Mouse (Mus musculus): ENCODE measurements at regions not wholly inside any gene's neighbourhood (a gene's known extent, or its start where the extent isn't known, plus 50 kb on each side); places are given as distances from the start of the nearest gene placed in this dataset.
A peak's percentile ranks its signal among the peaks of the same experiment; 100 is the strongest.

- Histone ChIP-seq H3K4me3 (ENCODE audit: control insufficient read depth, insufficient read depth, low read length) (no peak overlapping the region), H3K27ac (ENCODE audit: control insufficient read depth, insufficient read depth, low read length) (no peak overlapping the region), H3K4me1 (replicated peaks; ENCODE audit: control insufficient read depth, insufficient read depth, low read length) (no peaks in the 10 kb centered on the region), H3K36me3 (ENCODE audit: control insufficient read depth, insufficient read depth, low read length) (no peaks in the 10 kb centered on the region), H3K27me3 (ENCODE audit: control insufficient read depth, insufficient read depth, low read length) (no peaks in the 10 kb centered on the region)
- TF ChIP-seq POLR2A (IDR thresholded peaks at IDR 0.05; ENCODE audit: control insufficient read depth, extremely low read depth, insufficient read depth, low read length, poor library complexity), result no peak
- no peak for TF ChIP-seq CTCF (IDR thresholded peaks at IDR 0.05; ENCODE audit: borderline replicate concordance, control insufficient read depth, extremely low read depth, insufficient read depth, low read length, poor library complexity)
- 87% methylated on average over 2 of the region's 2 CpGs for WGBS
- DNase-seq, result no peak
Measured at GRCm38 (mm10) chr10:68606848-68607247, 65.2 kb upstream of the Cabcoco1 start.

- WGBS, result 93% methylated on average over 9 of the region's 9 CpGs
- TF ChIP-seq POLR2A (IDR thresholded peaks at IDR 0.05; ENCODE audit: control insufficient read depth, extremely low read depth, insufficient read depth, low read length, poor library complexity), result no peak
- H3K4me3 ChIP-seq (ENCODE audit: control insufficient read depth, insufficient read depth, low read length), result no peak overlapping the region
Measured at GRCm38 (mm10) chr10:68611906-68612305, 70.2 kb upstream of the Cabcoco1 start.

GRCm38 (mm10) chr10:68612727-68613126 is 71.0 kb upstream of the Cabcoco1 start:
- no peaks in the 10 kb centered on the region for H3K27me3 ChIP-seq (ENCODE audit: control insufficient read depth, insufficient read depth, low read length)
- H3K4me3 ChIP-seq (ENCODE audit: control insufficient read depth, insufficient read depth, low read length), result no peak overlapping the region
- no peak for DNase-seq
- 95% methylated on average over 3 of the region's 3 CpGs for WGBS
- no peak for TF ChIP-seq CTCF (IDR thresholded peaks at IDR 0.05; ENCODE audit: borderline replicate concordance, control insufficient read depth, extremely low read depth, insufficient read depth, low read length, poor library complexity)
- TF ChIP-seq POLR2A (IDR thresholded peaks at IDR 0.05; ENCODE audit: control insufficient read depth, extremely low read depth, insufficient read depth, low read length, poor library complexity), result no peak
- no peak overlapping the region for H3K27ac ChIP-seq (ENCODE audit: control insufficient read depth, insufficient read depth, low read length)
- H3K4me1 ChIP-seq (replicated peaks; ENCODE audit: control insufficient read depth, insufficient read depth, low read length), result no peaks in the 10 kb centered on the region
- no peaks in the 10 kb centered on the region for H3K36me3 ChIP-seq (ENCODE audit: control insufficient read depth, insufficient read depth, low read length)

More at GRCm38 (mm10) chr10:68611906-68612305, 70.2 kb upstream of the Cabcoco1 start:
- no peaks in the 10 kb centered on the region for H3K4me1 ChIP-seq (replicated peaks; ENCODE audit: control insufficient read depth, insufficient read depth, low read length)
- H3K27ac ChIP-seq (ENCODE audit: control insufficient read depth, insufficient read depth, low read length), result no peak overlapping the region
- H3K36me3 ChIP-seq (ENCODE audit: control insufficient read depth, insufficient read depth, low read length), result no peaks in the 10 kb centered on the region
- no peaks in the 10 kb centered on the region for H3K27me3 ChIP-seq (ENCODE audit: control insufficient read depth, insufficient read depth, low read length)
- DNase-seq, result peak; percentile 10

- H3K36me3 ChIP-seq (ENCODE audit: control insufficient read depth, insufficient read depth, low read length), result no peaks in the 10 kb centered on the region
- no peak for DNase-seq
- no peaks in the 10 kb centered on the region for H3K4me1 ChIP-seq (replicated peaks; ENCODE audit: control insufficient read depth, insufficient read depth, low read length)
- H3K4me3 ChIP-seq (ENCODE audit: control insufficient read depth, insufficient read depth, low read length), result no peak overlapping the region
- TF ChIP-seq CTCF (IDR thresholded peaks at IDR 0.05; ENCODE audit: borderline replicate concordance, control insufficient read depth, extremely low read depth, insufficient read depth, low read length, poor library complexity) (no peak), POLR2A (IDR thresholded peaks at IDR 0.05; ENCODE audit: control insufficient read depth, extremely low read depth, insufficient read depth, low read length, poor library complexity) (no peak)
- H3K27ac ChIP-seq (ENCODE audit: control insufficient read depth, insufficient read depth, low read length), result no peak overlapping the region
- H3K27me3 ChIP-seq (ENCODE audit: control insufficient read depth, insufficient read depth, low read length), result no peaks in the 10 kb centered on the region
- 98% methylated on average over 5 of the region's 5 CpGs for WGBS
Measured at GRCm38 (mm10) chr10:68623786-68624185, 82.1 kb upstream of the Cabcoco1 start.

DNA sequence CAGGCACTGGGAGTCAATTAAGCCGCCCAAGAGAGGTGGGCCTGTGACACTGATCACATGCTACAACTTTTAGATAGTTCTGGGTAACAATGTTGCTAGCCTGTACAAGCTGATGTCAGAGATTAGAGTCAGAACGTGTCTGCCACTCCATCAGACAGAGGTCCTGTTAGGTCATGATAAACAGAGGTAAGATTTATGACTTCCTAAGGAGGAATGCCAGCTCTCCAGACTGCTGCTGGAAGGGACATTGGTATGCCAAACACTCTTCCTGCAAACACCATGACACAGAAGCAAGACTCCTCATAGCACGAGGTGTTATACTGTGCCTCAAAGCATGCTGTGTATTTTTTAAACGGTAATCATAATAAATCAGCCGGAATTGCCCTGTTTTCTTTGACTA is 83.6 kb upstream of the Cabcoco1 start:
- 61% methylated on average over 5 of the region's 5 CpGs for WGBS

DNA sequence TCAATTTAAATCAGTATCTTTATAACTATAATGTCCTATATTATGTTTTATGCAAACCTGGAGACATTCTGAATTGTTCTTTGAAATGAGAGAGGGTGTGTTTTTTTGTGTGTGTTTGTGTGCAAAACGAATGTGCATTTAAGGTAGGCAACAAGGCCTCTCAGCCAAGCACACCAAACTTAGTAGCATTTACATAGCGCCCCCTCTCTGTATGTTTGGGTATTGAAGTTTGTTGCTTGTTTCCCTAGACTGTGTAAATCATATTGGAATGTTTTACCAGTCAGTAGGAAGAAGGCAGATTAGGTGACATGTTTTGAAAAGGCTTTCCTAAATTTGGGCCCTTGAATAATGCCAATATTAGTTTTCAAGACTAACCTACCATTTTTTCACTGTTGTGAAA is 84.1 kb upstream of the Cabcoco1 start:
- H3K4me3 ChIP-seq (ENCODE audit: control insufficient read depth, insufficient read depth, low read length), result no peak overlapping the region
- TF ChIP-seq CTCF (IDR thresholded peaks at IDR 0.05; ENCODE audit: borderline replicate concordance, control insufficient read depth, extremely low read depth, insufficient read depth, low read length, poor library complexity), result no peak
- TF ChIP-seq POLR2A (IDR thresholded peaks at IDR 0.05; ENCODE audit: control insufficient read depth, extremely low read depth, insufficient read depth, low read length, poor library complexity), result no peak
- no peaks in the 10 kb centered on the region for H3K27me3 ChIP-seq (ENCODE audit: control insufficient read depth, insufficient read depth, low read length)
- no peaks in the 10 kb centered on the region for H3K36me3 ChIP-seq (ENCODE audit: control insufficient read depth, insufficient read depth, low read length)
- 55% methylated on average over 2 of the region's 2 CpGs for WGBS
- DNase-seq, result no peak
- H3K27ac ChIP-seq (ENCODE audit: control insufficient read depth, insufficient read depth, low read length), result no peak overlapping the region
- no peaks in the 10 kb centered on the region for H3K4me1 ChIP-seq (replicated peaks; ENCODE audit: control insufficient read depth, insufficient read depth, low read length)

More for the DNA sequence above, 83.6 kb upstream of the Cabcoco1 start:
- no peak overlapping the region for H3K27ac ChIP-seq (ENCODE audit: control insufficient read depth, insufficient read depth, low read length)
- DNase-seq, result no peak
- TF ChIP-seq CTCF (IDR thresholded peaks at IDR 0.05; ENCODE audit: borderline replicate concordance, control insufficient read depth, extremely low read depth, insufficient read depth, low read length, poor library complexity), result no peak
- no peak for TF ChIP-seq POLR2A (IDR thresholded peaks at IDR 0.05; ENCODE audit: control insufficient read depth, extremely low read depth, insufficient read depth, low read length, poor library complexity)
- H3K36me3 ChIP-seq (ENCODE audit: control insufficient read depth, insufficient read depth, low read length), result no peaks in the 10 kb centered on the region
- H3K27me3 ChIP-seq (ENCODE audit: control insufficient read depth, insufficient read depth, low read length), result no peaks in the 10 kb centered on the region
- no peaks in the 10 kb centered on the region for H3K4me1 ChIP-seq (replicated peaks; ENCODE audit: control insufficient read depth, insufficient read depth, low read length)
- no peak overlapping the region for H3K4me3 ChIP-seq (ENCODE audit: control insufficient read depth, insufficient read depth, low read length)

- 96% methylated on average over 2 of the region's 2 CpGs for WGBS
- no peaks in the 10 kb centered on the region for H3K27me3 ChIP-seq (ENCODE audit: control insufficient read depth, insufficient read depth, low read length)
- H3K4me1 ChIP-seq (replicated peaks; ENCODE audit: control insufficient read depth, insufficient read depth, low read length), result no peaks in the 10 kb centered on the region
- TF ChIP-seq CTCF (IDR thresholded peaks at IDR 0.05; ENCODE audit: borderline replicate concordance, control insufficient read depth, extremely low read depth, insufficient read depth, low read length, poor library complexity) (no peak), POLR2A (IDR thresholded peaks at IDR 0.05; ENCODE audit: control insufficient read depth, extremely low read depth, insufficient read depth, low read length, poor library complexity) (no peak)
- no peak overlapping the region for H3K27ac ChIP-seq (ENCODE audit: control insufficient read depth, insufficient read depth, low read length)
- DNase-seq, result no peak
- H3K36me3 ChIP-seq (ENCODE audit: control insufficient read depth, insufficient read depth, low read length), result no peaks in the 10 kb centered on the region
- H3K4me3 ChIP-seq (ENCODE audit: control insufficient read depth, insufficient read depth, low read length), result no peak overlapping the region
Measured at GRCm38 (mm10) chr10:68629486-68629885, 87.8 kb upstream of the Cabcoco1 start.

Data from thymus, adult 2 months (tissue).